In genomic region chr1:55227376-55227775, GRCm38 (mm10) we compare ENCODE assay signal across 19 mouse cellular contexts. TPM values are rescaled to one million over a fixed set of nuclear protein-coding genes. Genes with fewer than 3 reads are reported as not detected.
A peak's percentile ranks its signal among the peaks of the same experiment; 100 is the strongest.
DNase-seq lines count a peak whose midpoint lies in the region; ATAC-seq and TF ChIP-seq lines count a peak whose summit lies in the region.
"Had no signal": no experiment of that assay in that cellular context is flagged by ENCODE, and none has a peak within 500 bp of the region (broad histone marks: within the 10 kb centered on the region; RNA-seq: fewer than 3 reads in every experiment).

No protein-coding gene starts in this region.

- DNase-seq in heart, adult 11 months, result peak; percentile 79
- no peak for DNase-seq in heart, embryonic 10.5 days (ENCODE audit: low spot score)
- DNase-seq in lung, embryonic 14.5 days, result no peak
- DNase-seq in lung, adult 2 months, result no peak
- DNase-seq in limb, embryonic 14.5 days (ENCODE audit: low spot score), result no peak
- DNase-seq in left cerebral cortex, adult 2 months (ENCODE audit: extremely low spot score in 1 of 2, low spot score in 2 of 2), result no peak
- DNase-seq: adrenal gland, postnatal 10 days; cerebellum, adult 9-11 months; heart, postnatal 4 days; kidney, adult 8-10 months; kidney, postnatal 25 days; layer of hippocampus, adult 9-11 months; right cerebral cortex, postnatal 25 days had no signal

- H3K36me3 ChIP-seq in heart, embryonic 10.5 days, result no peaks in the 10 kb centered on the region
- H3K36me3 ChIP-seq in lung, embryonic 14.5 days (ENCODE audit: insufficient read depth), result no peaks in the 10 kb centered on the region
- no peaks in the 10 kb centered on the region for H3K36me3 ChIP-seq in limb, embryonic 14.5 days (ENCODE audit: control insufficient read depth, insufficient read depth, low read length)
- H3K36me3 ChIP-seq: forebrain, embryonic 12.5 days; limb, embryonic 15.5 days; liver, embryonic 15.5 days had no signal

- no peak for TF ChIP-seq POLR2A in lung, adult 2 months (IDR thresholded peaks at IDR 0.05; ENCODE audit: borderline replicate concordance, extremely low read depth, low read depth, low read length)
- no peak for TF ChIP-seq POLR2A in cortical plate, adult 2 months (IDR thresholded peaks at IDR 0.05; ENCODE audit: extremely low read depth, insufficient read depth, low read length)
- TF ChIP-seq POLR2A in limb, embryonic 14.5 days (IDR thresholded peaks at IDR 0.05; ENCODE audit: borderline replicate concordance, extremely low read depth, insufficient read depth, insufficient read length), result no peak

- H3K4me3 ChIP-seq in heart, embryonic 10.5 days, result no peak overlapping the region
- H3K4me3 ChIP-seq in lung, embryonic 14.5 days (ENCODE audit: low read depth, low read length), result no peak overlapping the region
- no peak overlapping the region for H3K4me3 ChIP-seq in lung, adult 2 months (replicated peaks; ENCODE audit: extremely low read depth, low read depth, low read length)
- H3K4me3 ChIP-seq in cortical plate, adult 2 months (ENCODE audit: insufficient read depth, low read length), result no peak overlapping the region
- no peak overlapping the region for H3K4me3 ChIP-seq in limb, embryonic 14.5 days (replicated peaks; ENCODE audit: low read length)
- H3K4me3 ChIP-seq in left cerebral cortex, adult 2 months, result no peak overlapping the region

- intact Hi-C loops in left cerebral cortex, adult 2 months (cut with DNase I), result loop anchor here (5.0 kb wide), 1 partner anchor 35 kb away; no protein-coding TSS in a partner anchor

- TF ChIP-seq CTCF in lung, embryonic 14.5 days (IDR thresholded peaks at IDR 0.05; ENCODE audit: low read depth), result no peak
- TF ChIP-seq CTCF in lung, adult 2 months (IDR thresholded peaks at IDR 0.05; ENCODE audit: insufficient read depth, low read length), result no peak
- TF ChIP-seq CTCF in cortical plate, adult 2 months (IDR thresholded peaks at IDR 0.05; ENCODE audit: extremely low read depth, insufficient read depth, low read length), result no peak
- no peak for TF ChIP-seq CTCF in left cerebral cortex, adult 2 months (IDR thresholded peaks at IDR 0.05)

- 54% methylated on average over 1 of the region's 1 CpGs for WGBS in heart, embryonic 10.5 days
- 63% methylated on average over 1 of the region's 1 CpGs for WGBS in lung, embryonic 14.5 days
- WGBS in lung, adult 2 months, result 55% methylated on average over 1 of the region's 1 CpGs
- 24% methylated on average over 1 of the region's 1 CpGs for WGBS in limb, embryonic 14.5 days

- H3K4me2 ChIP-seq in lung, embryonic 14.5 days, result peak overlapping the region; percentile 27; the same call in 1 of the 2 replicates
- peak overlapping the region; percentile 29 for H3K4me2 ChIP-seq in limb, embryonic 14.5 days (replicated peaks; ENCODE audit: low read depth, low read length, severe bottlenecking)

- no peaks in the 10 kb centered on the region for H3K27me3 ChIP-seq in heart, embryonic 10.5 days (ENCODE audit: insufficient read depth, poor library complexity, severe bottlenecking)
- H3K27me3 ChIP-seq in lung, embryonic 14.5 days (ENCODE audit: insufficient read depth, low read length), result no peaks in the 10 kb centered on the region
- no peaks in the 10 kb centered on the region for H3K27me3 ChIP-seq in limb, embryonic 14.5 days (ENCODE audit: control insufficient read depth, insufficient read depth, low read length)
- H3K27me3 ChIP-seq: limb, embryonic 15.5 days had no signal

- H3K27ac ChIP-seq in heart, embryonic 10.5 days, result no peak overlapping the region
- H3K27ac ChIP-seq in lung, embryonic 14.5 days (ENCODE audit: low read depth), result no peak overlapping the region
- peak overlapping the region; percentile 36; the same call in 1 of the 2 replicates for H3K27ac ChIP-seq in cortical plate, adult 2 months (ENCODE audit: insufficient read depth, low read length)
- no peak overlapping the region for H3K27ac ChIP-seq in limb, embryonic 14.5 days (replicated peaks; ENCODE audit: low read depth, low read length)
- no peak overlapping the region for H3K27ac ChIP-seq in left cerebral cortex, adult 2 months
- H3K27ac ChIP-seq: forebrain, embryonic 12.5 days; liver, embryonic 15.5 days had no signal

- no peaks in the 10 kb centered on the region for H3K4me1 ChIP-seq in heart, embryonic 10.5 days
- peaks cover 9% of the 10 kb centered on the region; the same call in 1 of the 2 replicates for H3K4me1 ChIP-seq in lung, embryonic 14.5 days (ENCODE audit: insufficient read depth)
- no peaks in the 10 kb centered on the region; the same call in 1 of the 2 replicates for H3K4me1 ChIP-seq in lung, adult 2 months (ENCODE audit: control insufficient read depth, insufficient read depth, low read length)
- H3K4me1 ChIP-seq in cortical plate, adult 2 months (ENCODE audit: control insufficient read depth, insufficient read depth, low read length), result no peaks in the 10 kb centered on the region; the same call in 1 of the 2 replicates
- H3K4me1 ChIP-seq in limb, embryonic 14.5 days (ENCODE audit: control insufficient read depth, insufficient read depth, low read length), result peaks cover 22% of the 10 kb centered on the region
- H3K4me1 ChIP-seq: liver, embryonic 15.5 days had no signal

- H3K9ac ChIP-seq in lung, embryonic 14.5 days, result no peak overlapping the region
- H3K9ac ChIP-seq in limb, embryonic 14.5 days (ENCODE audit: low read depth, low read length, severe bottlenecking), result no peak overlapping the region
- H3K9ac ChIP-seq: liver, embryonic 15.5 days had no signal

- H3K9me3 ChIP-seq in heart, embryonic 10.5 days, result no peaks in the 10 kb centered on the region
- H3K9me3 ChIP-seq in lung, embryonic 14.5 days (ENCODE audit: low read depth, low read length), result no peaks in the 10 kb centered on the region
- H3K9me3 ChIP-seq in limb, embryonic 14.5 days (ENCODE audit: control insufficient read depth, low read length), result no peaks in the 10 kb centered on the region
- H3K9me3 ChIP-seq: forebrain, embryonic 12.5 days; limb, embryonic 15.5 days; liver, embryonic 15.5 days had no signal

- ATAC-seq in lung, embryonic 14.5 days (ENCODE audit: insufficient read depth), result no peak
- no peak for ATAC-seq in limb, embryonic 14.5 days (ENCODE audit: low FRiP score, low read depth)
- ATAC-seq: hindbrain, postnatal 0 days; midbrain, embryonic 16.5 days had no signal

RNA-seq across cellular contexts. Expression of gene Rftn2, which starts 0.8 kb away (rescaled TPM):
- polyA plus RNA-seq in heart, embryonic 10.5 days (2016; fragmentation: Nextera tagmentation; extraction: Ambion mirVana), result 3.4 TPM in 2 replicates
- polyA plus RNA-seq in lung, embryonic 14.5 days (2014; fragmentation: Nextera tagmentation; extraction: Ambion mirVana), result 12.1 and 12.6 TPM in 2 replicates
- 6.1 and 10.9 TPM in 2 replicates for polyA plus RNA-seq in lung, adult 2 months (2012; rRNA removed)
- polyA plus RNA-seq in cortical plate, adult 2 months (2012; rRNA removed), result 20.8 TPM in 2 replicates
- polyA plus RNA-seq in limb, embryonic 14.5 days (2012; rRNA removed), result 22.9 and 24.3 TPM in 2 replicates
- 27.0 and 29.6 TPM in 2 replicates for polyA plus RNA-seq in limb, embryonic 14.5 days (2014; fragmentation: Nextera tagmentation; extraction: Ambion mirVana)
- total RNA-seq in left cerebral cortex, adult 2 months (2021), result 10 to 100 TPM; 20.2 to 23.6 TPM

RNA-seq across cellular contexts. Expression of gene Mars2, which starts 9.6 kb away (rescaled TPM):
- 3.6 and 4.0 TPM in 2 replicates for polyA plus RNA-seq in heart, embryonic 10.5 days (2016; fragmentation: Nextera tagmentation; extraction: Ambion mirVana)
- 2.9 and 3.3 TPM in 2 replicates for polyA plus RNA-seq in lung, embryonic 14.5 days (2014; fragmentation: Nextera tagmentation; extraction: Ambion mirVana)
- 1.4 and 1.5 TPM in 2 replicates for polyA plus RNA-seq in lung, adult 2 months (2012; rRNA removed)
- 4.1 TPM in 2 replicates for polyA plus RNA-seq in cortical plate, adult 2 months (2012; rRNA removed)
- polyA plus RNA-seq in limb, embryonic 14.5 days (2012; rRNA removed), result 2.4 TPM in 2 replicates
- 2.3 and 2.9 TPM in 2 replicates for polyA plus RNA-seq in limb, embryonic 14.5 days (2014; fragmentation: Nextera tagmentation; extraction: Ambion mirVana)
- total RNA-seq in left cerebral cortex, adult 2 months (2021), result 10 to 100 TPM; 10.2 to 10.7 TPM
